Mouse (Mus musculus): ENCODE results near the gene Chmp1a. TPM values are rescaled to one million over a fixed set of nuclear protein-coding genes. Genes with fewer than 3 reads are reported as not detected.

Chmp1a gene
- polyA plus RNA-seq, 1 experiment from 2014 or later: 89.2 TPM

DNA sequence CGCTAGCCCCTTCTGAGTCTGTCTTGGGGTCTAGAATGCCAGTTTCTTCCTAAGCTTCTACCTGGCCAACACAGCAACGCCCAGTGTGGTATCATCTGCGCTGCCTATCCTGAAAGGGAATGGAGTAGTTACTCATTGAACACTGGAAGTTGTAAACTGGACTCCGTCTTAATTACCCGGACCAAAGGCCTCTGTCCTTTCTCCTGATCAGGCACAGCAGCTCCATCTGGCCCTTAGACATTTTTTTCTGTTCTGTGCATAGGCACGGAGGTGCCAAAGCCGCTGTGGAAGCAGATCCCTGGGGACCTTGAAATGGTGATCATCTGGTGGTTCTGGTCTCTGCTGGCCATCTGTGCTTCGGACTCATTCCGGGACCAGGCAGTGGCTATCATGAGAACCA lies 18.8 kb downstream of the Chmp1a start:
- H3K4me1 ChIP-seq (replicated peaks): peaks cover 2% of the 10 kb centered on the region
- H3K4me2 ChIP-seq: no peak overlapping the region
- H3K36me3 ChIP-seq: no peaks in the 10 kb centered on the region
- H3K9me3 ChIP-seq (replicated peaks): no peaks in the 10 kb centered on the region
- no peak overlapping the region for H3K4me3 ChIP-seq
- no peak overlapping the region for H3K27ac ChIP-seq
- 87% methylated on average over 9 of the region's 9 CpGs for WGBS
- ATAC-seq (replicated peaks; ENCODE audit: insufficient number of reproducible peaks, insufficient read depth, low FRiP score, low read depth): no peak
- no peak overlapping the region for H3K9ac ChIP-seq
- H3K27me3 ChIP-seq: no peaks in the 10 kb centered on the region

DNA sequence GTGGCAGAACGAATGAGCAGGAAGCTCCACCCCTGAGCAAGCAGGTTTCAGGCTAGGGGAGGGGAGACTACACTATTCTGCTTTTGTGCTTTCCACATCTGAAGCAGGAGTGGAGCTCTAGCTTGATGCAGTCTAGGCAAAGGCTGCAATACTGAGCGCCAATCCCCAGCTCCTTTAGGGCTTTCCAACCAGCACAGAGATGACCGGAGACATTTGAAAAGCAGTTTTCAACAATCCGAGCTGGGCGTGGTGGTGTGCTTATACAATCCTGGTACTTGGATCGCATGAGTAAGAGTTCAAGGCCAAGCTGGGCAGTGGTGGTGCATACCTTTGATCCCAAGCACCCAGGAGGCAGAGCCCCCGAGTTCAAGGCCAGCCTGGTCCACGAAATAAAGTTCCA lies 20.7 kb downstream of the Chmp1a start:
- WGBS: 55% methylated on average over 8 of the region's 8 CpGs

DNA sequence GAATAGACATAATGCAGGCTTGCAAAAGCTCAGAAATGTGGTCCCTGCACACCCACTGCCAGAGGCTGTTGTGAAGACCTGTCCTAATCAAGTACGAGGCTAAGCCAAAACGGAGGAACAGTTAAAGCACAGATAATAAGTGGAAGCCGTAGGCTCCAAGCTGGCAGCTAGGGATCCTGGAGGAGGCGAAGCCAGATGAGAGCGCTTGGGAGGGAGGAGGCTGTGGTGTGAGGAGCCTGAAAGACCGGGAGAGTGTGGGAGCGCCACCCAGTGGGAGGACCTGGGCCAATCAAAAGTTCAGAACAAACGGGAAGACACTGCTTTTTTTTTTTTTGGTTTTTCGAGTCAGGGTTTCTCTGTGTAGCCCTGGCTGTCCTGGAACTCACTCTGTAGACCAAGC lies 21.9 kb downstream of the Chmp1a start:
- Histone ChIP-seq H3K4me1 (replicated peaks) (peaks cover 11% of the 10 kb centered on the region), H3K36me3 (no peaks in the 10 kb centered on the region), H3K4me2 (peak overlapping the region; percentile 51), H3K9ac (no peak overlapping the region; the same call in 1 of the 2 replicates), H3K9me3 (replicated peaks) (no peaks in the 10 kb centered on the region), H3K4me3 (no peak overlapping the region), H3K27ac (no peak overlapping the region), H3K27me3 (no peaks in the 10 kb centered on the region)
- WGBS: 2% methylated on average over 9 of the region's 9 CpGs
- ATAC-seq (replicated peaks; ENCODE audit: insufficient number of reproducible peaks, insufficient read depth, low FRiP score, low read depth): no peak

More for the DNA sequence above, 20.7 kb downstream of the Chmp1a start:
- peaks cover 2% of the 10 kb centered on the region for H3K4me1 ChIP-seq (replicated peaks)
- ATAC-seq (replicated peaks; ENCODE audit: insufficient number of reproducible peaks, insufficient read depth, low FRiP score, low read depth): no peak
- no peaks in the 10 kb centered on the region for H3K9me3 ChIP-seq (replicated peaks)
- no peaks in the 10 kb centered on the region for H3K27me3 ChIP-seq
- no peak overlapping the region for H3K9ac ChIP-seq
- no peaks in the 10 kb centered on the region for H3K36me3 ChIP-seq
- H3K4me3 ChIP-seq: no peak overlapping the region
- no peak overlapping the region for H3K27ac ChIP-seq
- H3K4me2 ChIP-seq: no peak overlapping the region

DNA sequence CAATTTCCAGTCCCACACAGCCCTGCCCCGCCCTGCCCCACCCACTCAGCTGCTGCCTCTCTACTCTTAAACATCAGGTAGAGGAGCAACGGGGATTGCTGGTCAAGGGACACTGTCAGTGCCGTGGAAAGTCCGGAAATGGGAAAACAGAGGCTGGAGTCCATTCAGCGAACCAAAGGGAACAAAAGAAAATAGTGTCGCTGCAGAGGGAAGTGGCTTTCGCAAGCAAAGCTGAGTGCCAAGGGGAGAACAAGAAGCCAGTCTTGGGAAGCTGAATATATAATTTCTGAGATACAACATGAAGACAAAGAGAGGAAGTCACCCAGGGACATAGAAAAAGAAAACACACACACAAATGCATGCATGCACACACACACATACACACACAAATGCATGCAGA lies 23.7 kb downstream of the Chmp1a start:
- no peaks in the 10 kb centered on the region for H3K9me3 ChIP-seq (replicated peaks)
- no peak overlapping the region for H3K27ac ChIP-seq
- H3K4me2 ChIP-seq: no peak overlapping the region
- no peak overlapping the region for H3K4me3 ChIP-seq
- H3K4me1 ChIP-seq (replicated peaks): peaks cover 15% of the 10 kb centered on the region
- no peak for ATAC-seq (replicated peaks; ENCODE audit: insufficient number of reproducible peaks, insufficient read depth, low FRiP score, low read depth)
- H3K27me3 ChIP-seq: no peaks in the 10 kb centered on the region
- no peaks in the 10 kb centered on the region for H3K36me3 ChIP-seq
- 70% methylated on average over 7 of the region's 7 CpGs for WGBS
- no peak overlapping the region for H3K9ac ChIP-seq

DNA sequence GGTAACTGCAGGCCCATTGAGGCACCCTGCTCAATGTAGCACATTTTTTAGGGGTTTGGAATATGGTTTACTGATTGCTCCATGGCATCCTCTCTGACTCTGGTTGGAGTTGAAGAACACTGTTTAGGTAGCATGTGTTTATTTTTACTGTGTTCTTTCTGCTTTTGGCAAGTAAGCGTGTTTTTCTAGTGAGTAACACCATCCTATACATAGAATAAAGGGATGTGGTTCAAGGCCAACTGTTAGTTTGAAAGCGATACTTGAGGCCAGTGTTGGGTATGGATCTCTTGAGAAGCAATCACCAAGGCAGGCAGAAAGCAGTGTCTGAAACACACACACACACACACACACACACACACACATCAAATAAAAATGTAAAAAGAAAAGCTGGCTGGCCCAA lies 24.6 kb downstream of the Chmp1a start:
- Histone ChIP-seq H3K9me3 (replicated peaks) (no peaks in the 10 kb centered on the region), H3K9ac (no peak overlapping the region), H3K4me2 (no peak overlapping the region), H3K36me3 (no peaks in the 10 kb centered on the region), H3K4me1 (replicated peaks) (peaks cover 15% of the 10 kb centered on the region), H3K27ac (no peak overlapping the region), H3K4me3 (no peak overlapping the region), H3K27me3 (no peaks in the 10 kb centered on the region)
- WGBS: 73% methylated on average over 2 of the region's 2 CpGs
- ATAC-seq (replicated peaks; ENCODE audit: insufficient number of reproducible peaks, insufficient read depth, low FRiP score, low read depth): no peak

DNA sequence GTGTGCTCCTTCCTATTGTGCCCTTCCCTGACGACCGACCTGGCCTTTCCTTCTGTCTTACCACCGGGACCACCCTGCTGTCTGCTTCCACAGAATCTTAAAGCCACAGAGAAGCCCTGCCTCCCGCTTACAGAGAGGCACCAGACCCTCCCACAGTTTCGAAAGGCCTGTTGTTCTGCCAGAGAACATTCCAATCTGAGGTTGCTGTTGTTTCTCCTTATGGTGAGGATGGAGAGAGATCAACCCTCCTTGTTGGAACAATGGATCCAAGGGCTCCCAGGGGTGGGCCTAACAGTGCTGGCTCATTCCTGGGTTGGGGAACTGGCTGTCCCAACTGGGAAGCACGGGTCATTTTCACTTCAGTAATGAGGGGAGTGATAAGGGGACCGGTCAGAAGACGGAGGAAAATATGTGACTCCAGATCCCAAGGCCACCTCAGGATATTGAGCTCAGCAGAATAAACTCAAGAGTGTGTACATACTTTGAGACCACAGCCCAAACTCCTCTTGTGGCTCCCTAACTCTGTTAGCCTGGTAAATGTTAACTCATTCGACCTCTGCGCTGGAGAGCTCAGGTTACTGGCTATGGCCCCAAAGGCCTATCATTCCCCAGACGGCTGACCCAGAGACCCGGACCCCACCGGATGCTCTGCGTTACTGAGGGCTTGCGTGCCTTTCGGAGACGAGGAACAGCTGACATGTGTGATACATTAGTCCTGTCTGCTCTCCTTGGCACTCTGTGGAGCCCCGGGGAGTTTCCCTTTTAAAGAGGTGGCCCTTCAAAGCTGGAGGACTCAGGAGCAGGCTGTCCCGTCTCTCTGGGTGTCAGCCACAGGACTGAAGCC lies 26.8 kb downstream of the Chmp1a start, which contains the start of gene Dpep1:
TSS of gene Dpep1 (plus strand) at position 677 of the 844 bp plus-strand sequence.
- peak within 1 kb of the TSS; percentile 57 for H3K27ac ChIP-seq
- ATAC-seq (replicated peaks; ENCODE audit: insufficient number of reproducible peaks, insufficient read depth, low FRiP score, low read depth): peak; percentile 38; the same call in 1 of the 2 replicates
- no peaks in the 10 kb centered on the region for H3K36me3 ChIP-seq
- H3K4me2 ChIP-seq: no peak within 1 kb of the TSS
- WGBS: 27% methylated on average over 19 of the region's 19 CpGs
- no peak within 1 kb of the TSS for H3K4me3 ChIP-seq
- H3K4me1 ChIP-seq (replicated peaks): peaks cover 15% of the 10 kb centered on the region
- H3K9ac ChIP-seq: no peak within 1 kb of the TSS
- H3K9me3 ChIP-seq (replicated peaks): no peaks in the 10 kb centered on the region
- H3K27me3 ChIP-seq: no peaks in the 10 kb centered on the region

DNA sequence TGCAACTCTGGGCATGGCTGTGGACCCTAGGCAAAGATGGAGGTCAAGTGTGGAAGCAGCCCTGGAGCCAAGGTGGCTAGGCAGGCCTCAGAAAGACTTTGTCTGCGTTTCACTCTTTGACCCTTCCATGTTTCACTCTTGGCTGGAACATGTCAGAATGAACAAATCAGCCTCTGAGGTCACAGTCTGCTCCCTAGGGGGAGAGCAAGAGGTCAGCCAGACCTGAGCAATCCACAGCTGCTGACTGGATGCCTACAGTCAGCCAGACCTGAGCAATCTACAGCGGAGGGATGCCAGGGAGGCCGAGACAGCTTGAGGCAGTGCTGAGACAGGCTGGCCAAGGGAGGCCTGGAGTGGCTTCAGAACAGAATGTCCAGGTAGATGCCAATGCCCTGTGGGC lies 31.2 kb downstream of the Chmp1a start:
- WGBS: 68% methylated on average over 3 of the region's 3 CpGs
- Histone ChIP-seq H3K9ac (no peak overlapping the region), H3K4me3 (no peak overlapping the region), H3K27me3 (no peaks in the 10 kb centered on the region), H3K9me3 (replicated peaks) (no peaks in the 10 kb centered on the region), H3K27ac (no peak overlapping the region), H3K36me3 (no peaks in the 10 kb centered on the region), H3K4me2 (no peak overlapping the region), H3K4me1 (replicated peaks) (peaks cover 10% of the 10 kb centered on the region)
- ATAC-seq (replicated peaks; ENCODE audit: insufficient number of reproducible peaks, insufficient read depth, low FRiP score, low read depth): no peak

DNA sequence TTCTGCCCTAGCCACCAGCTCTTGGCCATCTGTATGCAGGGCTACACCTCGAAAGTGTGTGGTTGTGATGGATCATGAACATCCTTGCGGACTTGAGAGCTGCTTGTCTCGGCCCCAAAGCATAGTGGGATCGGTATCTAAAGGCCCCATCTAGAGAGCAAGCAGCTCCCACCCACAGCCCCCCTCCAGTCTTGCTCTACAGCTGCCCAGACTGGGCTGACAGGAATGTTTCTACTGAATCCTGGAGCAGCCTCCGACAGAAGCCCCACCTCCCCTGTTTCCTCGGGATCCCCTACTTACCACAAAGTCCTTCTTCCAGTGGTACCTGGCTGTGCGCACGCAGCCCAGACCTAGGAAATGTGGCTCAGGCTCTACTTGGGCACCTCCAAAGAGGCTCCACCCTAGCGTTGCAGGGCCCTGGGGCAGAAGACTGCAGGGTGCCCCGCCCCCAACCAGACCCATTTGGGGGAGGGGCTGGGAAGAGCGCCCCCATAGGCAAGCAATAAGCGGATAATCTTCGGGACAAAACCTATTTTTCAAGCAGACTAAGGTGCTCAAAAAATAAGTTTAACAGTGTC lies 54.6 kb downstream of the Chmp1a start, which contains the start of gene Sult5a1:
TSS of gene Sult5a1 (minus strand) at position 428 of the 578 bp plus-strand sequence.
- no peaks in the 10 kb centered on the region for H3K27me3 ChIP-seq
- peaks cover 26% of the 10 kb centered on the region for H3K4me1 ChIP-seq (replicated peaks)
- 34% methylated on average over 13 of the region's 13 CpGs for WGBS
- H3K9me3 ChIP-seq (replicated peaks): no peaks in the 10 kb centered on the region
- ATAC-seq (replicated peaks; ENCODE audit: insufficient number of reproducible peaks, insufficient read depth, low FRiP score, low read depth): 0 out of 2 replicates have a peak, but pooled peaks have one; percentile 25
- no peak within 1 kb of the TSS for H3K27ac ChIP-seq
- peak within 1 kb of the TSS; percentile 20; the same call in 1 of the 2 replicates for H3K4me3 ChIP-seq
- H3K9ac ChIP-seq: no peak within 1 kb of the TSS
- no peaks in the 10 kb centered on the region for H3K36me3 ChIP-seq
- H3K4me2 ChIP-seq: peak within 1 kb of the TSS; percentile 47

DNA sequence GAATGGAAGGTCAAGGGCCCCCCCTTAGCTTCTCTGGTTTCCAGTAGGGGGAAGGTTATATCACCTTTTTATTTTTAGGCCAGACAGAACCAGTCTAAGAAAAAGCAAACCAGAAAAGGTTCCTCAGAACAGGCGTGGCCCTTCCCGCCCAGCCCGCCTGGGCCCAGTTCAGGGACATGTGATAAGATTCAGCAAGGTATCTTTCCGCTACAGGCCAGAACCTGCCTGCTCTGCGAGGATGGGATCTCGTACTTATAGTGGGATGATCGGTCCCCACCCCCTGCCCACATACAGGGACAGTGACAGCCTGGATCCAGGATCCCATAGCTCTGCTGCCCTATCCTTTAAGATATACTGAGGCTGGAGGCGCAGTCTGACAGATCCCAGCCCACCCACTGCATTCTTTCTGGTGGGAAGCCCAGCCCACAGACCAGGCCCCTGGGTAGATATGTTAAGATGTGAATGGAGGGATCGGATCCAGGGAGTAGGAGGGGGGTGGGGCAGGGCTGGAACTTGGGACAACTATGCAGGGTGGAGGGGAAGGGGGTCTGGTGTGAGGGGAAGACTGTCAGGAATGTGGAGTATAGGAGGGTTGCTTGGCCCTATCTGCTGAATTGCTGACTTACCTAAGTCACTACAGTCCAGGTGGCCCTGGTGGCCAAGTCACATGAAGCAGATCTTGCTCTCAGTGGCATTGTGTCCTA lies 56.3 kb downstream of the Chmp1a start:
- 47% methylated on average over 9 of the region's 9 CpGs for WGBS
- ATAC-seq (replicated peaks; ENCODE audit: insufficient number of reproducible peaks, insufficient read depth, low FRiP score, low read depth): no peak
- no peak overlapping the region for H3K4me3 ChIP-seq
- H3K36me3 ChIP-seq: no peaks in the 10 kb centered on the region
- peaks cover 27% of the 10 kb centered on the region for H3K4me1 ChIP-seq (replicated peaks)
- H3K27me3 ChIP-seq: no peaks in the 10 kb centered on the region
- H3K27ac ChIP-seq: no peak overlapping the region
- H3K9ac ChIP-seq: no peak overlapping the region
- no peak overlapping the region for H3K4me2 ChIP-seq
- no peaks in the 10 kb centered on the region for H3K9me3 ChIP-seq (replicated peaks)

DNA sequence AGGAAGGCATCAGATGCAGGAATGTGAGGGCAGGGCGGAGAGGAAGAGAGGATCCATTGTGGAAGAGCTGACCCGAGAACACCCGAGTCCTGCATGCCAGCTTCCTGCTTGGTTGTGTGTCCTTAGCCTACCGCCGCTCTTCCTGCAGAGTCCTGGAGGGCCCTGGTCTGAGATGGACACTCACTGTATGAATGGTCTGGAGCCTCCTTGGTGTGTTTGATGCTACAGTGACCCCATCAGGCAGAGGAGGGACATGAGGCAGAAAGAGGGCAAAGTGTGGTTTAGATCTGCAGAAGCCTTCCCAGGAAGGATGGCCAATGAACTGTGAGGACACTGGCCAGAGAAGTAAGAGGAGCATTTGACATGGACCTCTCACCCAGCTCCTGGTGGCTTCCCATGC lies 57.4 kb downstream of the Chmp1a start:
- Histone ChIP-seq H3K9me3 (replicated peaks) (no peaks in the 10 kb centered on the region), H3K4me2 (no peak overlapping the region), H3K9ac (no peak overlapping the region), H3K36me3 (no peaks in the 10 kb centered on the region), H3K4me1 (replicated peaks) (peaks cover 31% of the 10 kb centered on the region), H3K27ac (no peak overlapping the region), H3K4me3 (no peak overlapping the region), H3K27me3 (no peaks in the 10 kb centered on the region)
- 66% methylated on average over 5 of the region's 5 CpGs for WGBS
- ATAC-seq (replicated peaks; ENCODE audit: insufficient number of reproducible peaks, insufficient read depth, low FRiP score, low read depth): 0 out of 2 replicates have a peak, but pooled peaks have one; percentile 48
